Mouse (Mus musculus) limb, embryonic 14.5 days (tissue): ENCODE results near the gene Actr3b. TPM values are rescaled to one million over a fixed set of nuclear protein-coding genes. Genes with fewer than 3 reads are reported as not detected.

Experiments used
- ATAC-seq: fragments of 200-750 bp; cut with Nextera tagmentation; 2 replicates; pipeline ENCODE4 v1.8.0; 2017; ENCODE audit warnings: low read depth, moderate number of reproducible peaks, moderate TSS enrichment; ENCODE audit not compliant: low FRiP score
- DNase-seq: peaks from one replicate; pipeline ENCODE4 v3.0.0-alpha.2; 2015; ENCODE audit warnings: low spot score
- H3K27ac ChIP-seq: fragments of 300-500 bp; sonication (generic); replicated peaks from 2 replicates; pipeline ENCODE4 v1.5.1; 2014; ENCODE audit warnings: low read depth, mild to moderate bottlenecking, low read length, moderate library complexity, mixed read lengths
- H3K27me3 ChIP-seq: fragments of 300-500 bp; sonication (generic); 2 replicates; pipeline ENCODE4 v1.6.1; 2014; ENCODE audit warnings: low read length, mixed read lengths; ENCODE audit not compliant: control insufficient read depth, insufficient read depth
- H3K36me3 ChIP-seq: fragments of 300-500 bp; sonication (generic); 2 replicates; pipeline ENCODE4 v1.6.1; 2014; ENCODE audit warnings: mild to moderate bottlenecking, low read length, moderate library complexity, mixed read lengths; ENCODE audit not compliant: control insufficient read depth, insufficient read depth
- H3K4me1 ChIP-seq: fragments of 300-500 bp; sonication (generic); 2 replicates; pipeline ENCODE4 v1.6.1; 2014; ENCODE audit warnings: antibody characterized with exemption, low read length, mixed read lengths; ENCODE audit not compliant: control insufficient read depth, insufficient read depth
- H3K4me2 ChIP-seq: fragments of 300-500 bp; sonication (generic); replicated peaks from 2 replicates; pipeline ENCODE4 v1.6.1; 2014; ENCODE audit warnings: low read depth, mild to moderate bottlenecking, low read length, moderate library complexity; ENCODE audit not compliant: severe bottlenecking
- H3K4me3 ChIP-seq: fragments of 300-500 bp; sonication (generic); replicated peaks from 2 replicates; pipeline ENCODE4 v1.5.1; 2014; ENCODE audit warnings: low read length
- H3K9ac ChIP-seq: fragments of 300-500 bp; sonication (generic); 2 replicates; pipeline ENCODE4 v1.6.1; 2014; ENCODE audit warnings: mild to moderate bottlenecking, low read depth, low read length, moderate library complexity; ENCODE audit not compliant: severe bottlenecking
- H3K9me3 ChIP-seq: fragments of 300-500 bp; sonication (generic); 2 replicates; pipeline ENCODE4 v1.6.1; 2016; ENCODE audit warnings: low read length; ENCODE audit not compliant: control insufficient read depth
- POLR2A ChIP-seq: fragments of 200-500 bp; IDR thresholded peaks from 2 replicates; pipeline ENCODE4 v1.8.0; 2012; ENCODE audit warnings: inconsistent platforms, mild to moderate bottlenecking, moderate library complexity, borderline replicate concordance; ENCODE audit not compliant: insufficient read depth, insufficient read length; ENCODE audit errors: extremely low read depth
- WGBS: fragments of 180-500 bp; shearing (Covaris S2); extraction: QIAGEN DNeasy Blood & Tissue Kit; methylation state at CpG from one replicate; pipeline ENCODE4 v1.1.7; 2014; 5-methylcytosine and 5-hydroxymethylcytosine counted together
- polyA plus RNA-seq, 2 experiments: library from polyadenylated mRNA; depleted of rRNA in 1 of 2; stranded (reverse) in 1 of 2; unstranded in 1 of 2; fragments of >200 nt; fragmentation: Nextera tagmentation in 1 of 2; extraction: Ambion mirVana in 1 of 2; gene quantifications; 2 replicates each; pipeline versions ENCODE4 v1.2.1 to v1.2.3; 2012 to 2014

The Actr3b gene
- polyA plus RNA-seq, 2 experiments = 2.3 to 4.6 TPM

DNA sequence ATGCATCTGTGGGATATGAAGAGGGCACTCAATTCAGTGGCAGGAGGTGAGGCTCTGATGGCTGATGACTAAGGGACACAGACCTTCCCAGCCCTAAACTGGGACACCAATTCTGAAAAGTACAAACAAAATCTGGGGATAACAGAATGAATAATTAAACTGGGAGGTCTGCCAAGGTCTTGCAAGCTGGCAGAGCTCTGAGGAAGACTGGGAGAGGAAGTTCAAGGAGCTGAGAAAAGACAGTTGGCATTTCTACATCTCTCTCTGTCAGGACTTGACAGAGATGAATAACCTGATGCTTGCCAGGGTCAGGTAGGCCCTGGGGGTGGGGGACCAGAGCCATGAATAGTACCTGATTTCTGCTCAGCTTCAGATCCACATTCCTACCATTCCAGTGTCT lies 8.2 kb upstream of the Actr3b start:
- Histone ChIP-seq H3K27ac (no peak overlapping the region), H3K36me3 (no peaks in the 10 kb centered on the region), H3K9me3 (no peaks in the 10 kb centered on the region), H3K27me3 (no peaks in the 10 kb centered on the region), H3K4me1 (0 out of 2 replicates have a peak, but pooled peaks cover 3% of the 10 kb centered on the region), H3K9ac (no peak overlapping the region), H3K4me3 (no peak overlapping the region), H3K4me2 (no peak overlapping the region)
- no peak for ATAC-seq
- no peak for TF ChIP-seq POLR2A
- DNase-seq = no peak

DNA sequence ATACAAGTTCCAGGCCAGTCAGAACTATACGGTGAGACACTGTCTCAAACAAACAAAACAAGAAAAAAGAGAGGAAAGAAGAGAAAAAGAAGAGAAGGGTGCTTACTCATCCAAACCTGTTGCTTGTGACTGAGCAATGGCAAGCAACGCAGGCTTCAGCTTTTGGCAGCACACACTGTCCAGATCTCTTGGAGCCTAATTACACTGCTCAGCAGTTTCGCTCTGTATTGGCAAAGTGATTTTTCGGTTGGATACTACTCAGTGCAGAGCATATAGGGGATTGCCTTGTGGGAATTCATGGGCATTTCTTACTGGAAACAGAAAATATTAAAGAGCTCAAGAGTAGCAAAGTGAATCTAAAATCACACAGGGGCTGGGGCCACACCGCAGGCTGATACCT lies 6.9 kb upstream of the Actr3b start:
- no peak for TF ChIP-seq POLR2A
- 75% methylated on average over 5 of the region's 5 CpGs for WGBS
- H3K36me3 ChIP-seq = no peaks in the 10 kb centered on the region
- DNase-seq (no peak), ATAC-seq (no peak)
- no peak overlapping the region for H3K4me2 ChIP-seq
- 0 out of 2 replicates have a peak, but pooled peaks cover 3% of the 10 kb centered on the region for H3K4me1 ChIP-seq
- no peak overlapping the region for H3K27ac ChIP-seq
- H3K27me3 ChIP-seq = no peaks in the 10 kb centered on the region
- H3K4me3 ChIP-seq = no peak overlapping the region
- H3K9me3 ChIP-seq = no peaks in the 10 kb centered on the region
- H3K9ac ChIP-seq = no peak overlapping the region

DNA sequence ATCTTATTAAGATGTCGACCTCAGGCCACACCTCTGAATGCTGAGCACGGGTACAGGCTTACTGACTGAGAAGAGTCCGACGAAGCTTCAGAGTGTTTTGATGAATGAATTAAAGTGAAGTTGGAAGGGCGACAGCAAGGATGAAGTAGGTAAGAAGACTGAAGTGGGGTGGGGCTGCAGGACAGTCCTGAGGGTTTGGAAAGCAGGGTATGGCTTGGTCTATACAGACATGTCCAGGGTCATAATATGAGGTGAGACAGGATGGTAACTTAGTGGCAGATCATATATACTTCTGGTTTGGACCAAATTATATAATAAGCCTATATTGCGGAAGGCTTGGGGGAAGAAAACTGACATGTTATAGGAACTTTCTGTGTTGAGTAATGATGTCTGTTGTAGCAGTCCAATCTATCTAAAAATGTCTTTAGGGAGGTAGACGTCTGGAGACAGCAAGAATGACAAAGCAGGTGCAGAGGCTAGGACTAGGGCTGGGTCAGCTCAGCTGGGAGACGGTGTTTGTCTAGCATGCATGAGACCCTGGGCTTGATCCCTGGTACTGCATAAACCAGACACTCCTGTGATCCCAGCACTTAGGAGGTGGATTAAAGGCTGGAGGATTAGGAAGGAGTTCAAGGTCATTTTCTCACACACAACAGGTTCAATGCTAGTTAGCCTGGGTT lies 6.1 kb upstream of the Actr3b start:
- no peak overlapping the region for H3K4me3 ChIP-seq
- H3K27me3 ChIP-seq = no peaks in the 10 kb centered on the region
- DNase-seq (no peak), ATAC-seq (no peak)
- no peak for TF ChIP-seq POLR2A
- 43% methylated on average over 8 of the region's 8 CpGs for WGBS
- no peaks in the 10 kb centered on the region for H3K9me3 ChIP-seq
- no peak overlapping the region for H3K4me2 ChIP-seq
- no peak overlapping the region for H3K9ac ChIP-seq
- no peak overlapping the region for H3K27ac ChIP-seq
- 0 out of 2 replicates have a peak, but pooled peaks cover 3% of the 10 kb centered on the region for H3K4me1 ChIP-seq
- H3K36me3 ChIP-seq = no peaks in the 10 kb centered on the region

DNA sequence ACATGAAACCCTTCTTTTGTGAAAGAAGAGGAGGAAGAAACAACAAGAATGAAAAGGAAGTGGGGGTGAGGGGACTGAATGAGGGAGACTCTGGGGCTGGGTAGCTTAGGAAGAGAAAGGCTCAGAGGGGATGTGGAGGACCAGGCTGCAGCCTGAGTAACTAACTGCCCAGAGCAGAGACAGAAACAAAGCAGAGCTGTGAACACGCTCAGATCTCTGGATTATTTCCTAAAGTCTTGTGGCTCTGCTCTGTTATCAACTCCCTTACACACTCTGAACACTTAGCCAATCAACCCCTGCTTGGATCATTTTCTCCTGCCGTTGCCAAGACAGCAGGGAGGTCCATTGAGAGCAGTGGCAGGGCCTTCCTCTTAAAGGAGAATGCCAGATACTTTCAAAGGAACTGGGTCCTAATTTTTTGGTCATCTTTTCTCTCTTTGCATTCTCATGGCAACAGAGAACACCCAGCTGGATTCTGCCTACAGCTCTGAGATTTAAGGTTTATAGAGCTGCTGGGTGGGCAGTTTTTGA lies 5.5 kb upstream of the Actr3b start:
- Histone ChIP-seq H3K36me3 (no peaks in the 10 kb centered on the region), H3K27ac (no peak overlapping the region), H3K27me3 (no peaks in the 10 kb centered on the region), H3K4me3 (no peak overlapping the region), H3K4me1 (0 out of 2 replicates have a peak, but pooled peaks cover 3% of the 10 kb centered on the region), H3K9ac (no peak overlapping the region), H3K9me3 (no peaks in the 10 kb centered on the region), H3K4me2 (no peak overlapping the region)
- no peak for ATAC-seq
- no peak for DNase-seq
- 13% methylated on average over 2 of the region's 2 CpGs for WGBS
- no peak for TF ChIP-seq POLR2A

DNA sequence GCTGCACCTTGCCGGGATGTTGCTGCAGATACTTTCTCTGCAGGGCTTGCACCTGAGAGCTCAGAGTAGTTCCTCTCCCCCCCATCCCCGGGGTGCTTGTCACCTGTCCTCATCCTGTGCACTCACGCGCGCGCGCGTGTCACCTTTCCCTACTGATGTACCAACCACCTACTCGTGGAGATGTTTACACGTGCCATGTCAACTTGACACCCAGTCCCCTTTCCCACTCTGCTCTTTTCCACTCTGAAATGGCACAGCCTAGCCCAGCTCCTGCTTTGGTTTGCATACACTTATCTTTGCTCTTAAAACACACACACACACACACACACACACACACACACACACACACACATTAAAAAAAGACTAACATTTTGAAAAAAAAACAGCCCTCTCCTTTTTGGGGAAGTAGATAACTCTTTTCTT lies 624 bp downstream of the Actr3b start:
- Histone ChIP-seq H3K9ac (peak overlapping the region; percentile 56), H3K9me3 (no peaks in the 10 kb centered on the region), H3K36me3 (no peaks in the 10 kb centered on the region), H3K4me2 (peak overlapping the region; percentile 93), H3K4me3 (peak overlapping the region; percentile 66), H3K27ac (no peak overlapping the region), H3K27me3 (0 out of 2 replicates have a peak, but pooled peaks cover 4% of the 10 kb centered on the region), H3K4me1 (no peaks in the 10 kb centered on the region)
- TF ChIP-seq POLR2A = no peak
- WGBS = 0% methylated on average over 9 of the region's 10 CpGs
- no peak for DNase-seq
- no peak for ATAC-seq
